22 mouse cellular contexts compared by ENCODE assay signal in genomic region chr3:146236280-146236679, GRCm38 (mm10). TPM values are rescaled to one million over a fixed set of nuclear protein-coding genes. Genes with fewer than 3 reads are reported as not detected.
"Had no signal": no experiment of that assay in that cellular context is flagged by ENCODE, and none has a peak within 500 bp of the region (broad histone marks: within the 10 kb centered on the region; RNA-seq: fewer than 3 reads in every experiment).

No protein-coding gene starts in this region.

- H3K4me3 ChIP-seq: liver, embryonic 13.5 days; liver, embryonic 15.5 days; lung, embryonic 15.5 days; megakaryocyte, embryonic 14.5 days; midbrain, embryonic 10.5 days; midbrain, embryonic 12.5 days; stomach, embryonic 15.5 days had no signal

- H3K27me3 ChIP-seq: liver, embryonic 13.5 days; liver, embryonic 15.5 days; lung, embryonic 15.5 days; midbrain, embryonic 12.5 days; stomach, embryonic 15.5 days had no signal

- H3K36me3 ChIP-seq: liver, embryonic 13.5 days; liver, embryonic 15.5 days; lung, embryonic 15.5 days; midbrain, embryonic 10.5 days; midbrain, embryonic 12.5 days; stomach, embryonic 15.5 days had no signal

- H3K27ac ChIP-seq: liver, embryonic 13.5 days; liver, embryonic 15.5 days; lung, embryonic 15.5 days; macrophage; midbrain, embryonic 10.5 days; midbrain, embryonic 12.5 days; stomach, embryonic 15.5 days; stomach, postnatal 0 days had no signal

- H3K9me3 ChIP-seq: liver, embryonic 13.5 days; liver, embryonic 15.5 days; lung, embryonic 15.5 days; midbrain, embryonic 10.5 days; midbrain, embryonic 12.5 days; stomach, embryonic 15.5 days had no signal

- H3K4me1 ChIP-seq: liver, embryonic 13.5 days; liver, embryonic 15.5 days; megakaryocyte, embryonic 14.5 days; midbrain, embryonic 10.5 days; midbrain, embryonic 12.5 days had no signal

- ATAC-seq: liver, postnatal 0 days; lung, postnatal 0 days had no signal

- H3K4me2 ChIP-seq: liver, embryonic 13.5 days; liver, embryonic 15.5 days; lung, embryonic 15.5 days; midbrain, embryonic 12.5 days; stomach, embryonic 15.5 days had no signal

- H3K9ac ChIP-seq: liver, embryonic 13.5 days; liver, embryonic 15.5 days; liver, postnatal 0 days; lung, embryonic 15.5 days; midbrain, embryonic 12.5 days; stomach, embryonic 15.5 days had no signal

- DNase-seq: liver, embryonic 13.5 days; liver, postnatal 0 days; lung, adult 2 months; lung, postnatal 14 days; lung, postnatal 36 days; midbrain, embryonic 14.5 days; right cerebral cortex, postnatal 14 days; thymus, adult 2 months; thymus, postnatal 25 days; thymus, postnatal 4 days had no signal

RNA-seq across cellular contexts. Expression of gene Lpar3, which starts 15.5 kb away (rescaled TPM):
- total RNA-seq: megakaryocyte progenitor cell, adult 5-6 weeks; monocyte, adult 5-6 weeks; neutrophil, adult 5-6 weeks had no signal
- polyA plus RNA-seq: liver, postnatal 0 days; macrophage had no signal
